Mouse (Mus musculus) liver, adult 2 months (tissue): ENCODE measurements around the gene Pbx2.

Source experiments
- CTCF ChIP-seq: fragments of 200-500 bp; IDR thresholded peaks from 2 replicates; pipeline ENCODE4 v1.5.1; 2011; ENCODE audit warnings: low read depth, low read length, control low read depth
- POLR2A ChIP-seq: fragments of 200-500 bp; IDR thresholded peaks from 2 replicates; pipeline ENCODE4 v1.6.1; 2011; ENCODE audit warnings: low read length, control low read depth; ENCODE audit not compliant: insufficient read depth; ENCODE audit errors: extremely low read depth

GRCm38 (mm10) chr17:34585877-34586771 is 4.9 kb upstream of the Pbx2 start:
- TF ChIP-seq CTCF (no peak), POLR2A (no peak)
